Mouse (Mus musculus): ENCODE data around the gene Srms.

The Srms gene

DNA sequence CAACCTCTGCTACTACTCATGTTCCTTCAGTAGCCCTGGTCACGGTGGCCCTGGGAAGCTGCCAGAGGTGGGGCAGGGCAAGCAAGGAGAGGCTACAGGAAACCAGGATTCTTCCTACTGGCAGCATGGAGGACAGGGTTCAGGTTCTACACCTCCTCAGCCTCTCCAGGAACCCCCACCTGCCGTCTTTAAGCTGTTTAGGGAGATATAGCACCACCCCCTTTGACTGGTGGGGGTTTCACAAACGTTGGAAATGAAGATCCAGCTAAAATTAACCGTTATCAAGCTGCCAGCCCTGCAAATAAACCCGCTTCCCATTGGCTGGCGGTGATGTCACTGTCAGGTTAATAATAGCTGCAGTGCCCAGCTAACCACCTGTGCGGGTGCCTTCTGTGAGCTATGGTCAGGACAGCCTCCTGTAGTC is 53.9 kb downstream of the Srms start:
- DNase-seq: no peak

DNA sequence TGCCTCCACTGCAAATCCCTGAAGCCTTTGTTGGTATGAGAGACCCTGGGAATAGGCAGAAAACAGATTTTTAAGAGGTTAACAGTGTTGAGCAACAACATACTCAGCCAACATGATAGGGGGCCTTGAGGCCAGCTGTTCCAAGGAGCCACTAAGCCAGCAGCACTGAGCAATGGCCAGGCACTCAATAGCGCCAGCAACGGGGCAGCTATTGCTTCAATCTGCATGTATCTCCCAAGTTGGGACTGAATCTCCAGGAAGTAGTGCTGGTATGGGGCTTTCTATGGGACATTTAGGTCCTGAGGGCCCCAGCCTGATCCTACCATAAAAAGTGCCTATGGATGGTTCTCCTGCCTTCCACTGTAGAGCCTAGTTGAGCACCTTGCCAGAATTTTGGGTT is 54.5 kb downstream of the Srms start:
- no peak for DNase-seq

GRCm38 (mm10) chr2:181157716-181158302 is 55.2 kb downstream of the Srms start:
- no peak for DNase-seq

DNA sequence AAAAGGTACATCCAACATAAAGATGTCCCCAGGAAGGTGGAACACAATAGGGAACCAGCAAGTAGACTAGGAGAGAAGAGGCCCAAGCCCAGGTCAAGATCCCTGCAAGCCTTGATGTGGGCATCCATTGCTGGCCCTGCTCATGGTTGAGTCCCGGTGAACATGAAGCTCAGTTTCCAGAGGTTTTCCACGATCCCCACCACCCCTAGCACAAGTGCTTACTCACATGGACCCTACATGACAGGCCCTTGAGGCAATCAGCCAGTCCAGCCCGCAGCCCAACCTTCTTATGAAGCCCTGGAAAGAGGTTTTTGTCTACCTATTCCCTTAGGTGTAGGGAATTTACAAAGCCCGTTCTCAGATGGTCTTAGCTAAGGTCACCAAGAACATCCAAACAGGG is 55.8 kb downstream of the Srms start:
- no peak for DNase-seq

- DNase-seq: no peak
Measured at GRCm38 (mm10) chr2:181156248-181157121, 56.5 kb downstream of the Srms start, which contains the start of gene Eef1a2. Gene Eef1a2, minus strand, starts transcription at chr2:181157014.

DNA sequence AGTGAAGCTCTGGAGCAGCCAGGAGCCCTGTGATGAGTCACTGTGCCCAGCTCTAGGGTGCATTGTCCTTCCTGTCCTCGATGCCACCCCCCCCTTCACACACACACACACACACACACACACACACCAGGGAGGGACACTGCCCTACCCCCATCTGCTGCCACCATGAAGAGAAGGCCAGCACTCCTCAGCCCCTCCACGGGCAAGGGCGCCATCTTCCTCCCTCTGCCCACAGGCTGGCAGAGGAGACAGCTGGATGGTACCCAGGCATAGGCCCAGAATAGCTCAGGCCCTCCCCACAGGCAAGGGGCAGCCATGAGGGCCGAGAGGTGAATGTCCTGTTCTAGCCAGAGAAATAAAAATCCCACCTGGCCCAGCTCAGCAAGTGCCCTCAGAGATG is 57.2 kb downstream of the Srms start:
- no peak for DNase-seq

All from thymus, postnatal 25 days (tissue).